Mouse (Mus musculus) midbrain, embryonic 15.5 days (tissue): ENCODE data around the gene Ccdc97. TPM values are rescaled to one million over a fixed set of nuclear protein-coding genes. Genes with fewer than 3 reads are reported as not detected.

Experiments used
- ATAC-seq: fragments of 200-750 bp; cut with Nextera tagmentation; replicated peaks from 2 replicates; pipeline ENCODE4 v1.8.0; 2017; ENCODE audit warnings: moderate TSS enrichment
- H3K27ac ChIP-seq: fragments of 300-500 bp; sonication (generic); 2 replicates; pipeline ENCODE4 v1.5.1; 2015; ENCODE audit warnings: mild to moderate bottlenecking, inconsistent platforms
- H3K27me3 ChIP-seq: fragments of 300-500 bp; sonication (generic); replicated peaks from 2 replicates; pipeline ENCODE4 v1.6.1; 2015; ENCODE audit warnings: inconsistent platforms
- H3K36me3 ChIP-seq: fragments of 300-500 bp; sonication (generic); replicated peaks from 2 replicates; pipeline ENCODE4 v1.6.1; 2015; ENCODE audit warnings: inconsistent platforms
- H3K4me1 ChIP-seq: fragments of 300-500 bp; sonication (generic); 2 replicates; pipeline ENCODE4 v1.6.1; 2015; ENCODE audit warnings: inconsistent platforms
- H3K4me2 ChIP-seq: fragments of 300-500 bp; sonication (generic); 2 replicates; pipeline ENCODE4 v1.6.1; 2015; ENCODE audit warnings: inconsistent platforms, mild to moderate bottlenecking, moderate library complexity
- H3K4me3 ChIP-seq: fragments of 300-500 bp; sonication (generic); 2 replicates; pipeline ENCODE4 v1.5.1; 2015; ENCODE audit warnings: mild to moderate bottlenecking, inconsistent platforms
- H3K9ac ChIP-seq: fragments of 300-500 bp; sonication (generic); 2 replicates; pipeline ENCODE4 v1.6.1; 2015; ENCODE audit warnings: mild to moderate bottlenecking, inconsistent platforms
- H3K9me3 ChIP-seq: fragments of 300-500 bp; sonication (generic); 2 replicates; pipeline ENCODE4 v1.6.1; 2016; ENCODE audit warnings: inconsistent platforms
- WGBS: fragments of 180-500 bp; shearing (Covaris S2); methylation state at CpG from one replicate; pipeline ENCODE4 v1.1.7; 2015; ENCODE audit warnings: mixed read lengths; 5-methylcytosine and 5-hydroxymethylcytosine counted together
- polyA plus RNA-seq: library from polyadenylated mRNA; unstranded; fragments of >200 nt; fragmentation: Nextera tagmentation; extraction: Ambion mirVana; gene quantifications from 2 replicates; pipeline ENCODE4 v1.2.1, GENCODE M21; 2015

Gene Ccdc97
- polyA plus RNA-seq, 1 experiment from 2014 or later = 40.2 TPM

DNA sequence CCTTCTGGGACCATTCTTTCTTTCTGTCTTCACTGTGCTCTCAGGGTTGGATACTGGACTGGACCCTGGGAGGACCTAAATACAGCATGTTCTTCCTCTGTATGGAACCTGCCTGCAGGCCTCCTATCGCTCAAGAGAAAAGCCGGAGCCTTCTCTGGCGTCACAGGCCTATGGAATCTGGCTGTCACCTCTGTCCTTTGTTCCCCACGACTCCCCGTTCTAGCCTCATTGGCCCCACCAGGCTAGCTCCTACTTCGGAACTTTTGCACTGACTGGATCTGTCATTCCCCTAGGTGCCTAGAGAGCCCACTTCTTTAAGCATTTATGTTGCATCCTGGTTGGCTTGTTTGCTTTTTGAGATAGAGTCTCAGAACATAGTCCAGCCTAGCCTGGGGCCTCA lies 34.2 kb downstream of the Ccdc97 start:
- Histone ChIP-seq H3K4me1 (peaks cover 55% of the 10 kb centered on the region), H3K27ac (no peak overlapping the region), H3K9ac (no peak overlapping the region), H3K4me3 (no peak overlapping the region), H3K27me3 (peaks cover 42% of the 10 kb centered on the region), H3K9me3 (no peaks in the 10 kb centered on the region), H3K36me3 (no peaks in the 10 kb centered on the region), H3K4me2 (no peak overlapping the region)
- 86% methylated on average over 6 of the region's 6 CpGs for WGBS
- no peak for ATAC-seq

- Histone ChIP-seq H3K4me2 (no peak overlapping the region), H3K36me3 (no peaks in the 10 kb centered on the region), H3K9me3 (no peaks in the 10 kb centered on the region), H3K27me3 (peaks cover 32% of the 10 kb centered on the region), H3K4me1 (peaks cover 45% of the 10 kb centered on the region), H3K9ac (no peak overlapping the region), H3K4me3 (no peak overlapping the region), H3K27ac (no peak overlapping the region)
- ATAC-seq = no peak
- WGBS = 77% methylated on average over 7 of the region's 7 CpGs
Observed at GRCm38 (mm10) chr7:25683474-25684180, 35.3 kb downstream of the Ccdc97 start.

- H3K36me3 ChIP-seq = no peaks in the 10 kb centered on the region
- H3K9me3 ChIP-seq = no peaks in the 10 kb centered on the region
- H3K9ac ChIP-seq = peak overlapping the region; percentile 67
- H3K27ac ChIP-seq = peak overlapping the region; percentile 98
- ATAC-seq = 0 out of 2 replicates have a peak, but pooled peaks have one; percentile 4
- 57% methylated on average over 15 of the region's 15 CpGs for WGBS
- peak overlapping the region; percentile 70 for H3K4me3 ChIP-seq
- H3K4me1 ChIP-seq = peaks cover 25% of the 10 kb centered on the region
- peak overlapping the region; percentile 64 for H3K4me2 ChIP-seq
- peaks cover 12% of the 10 kb centered on the region for H3K27me3 ChIP-seq
Observed at GRCm38 (mm10) chr7:25681341-25682231, 37.3 kb downstream of the Ccdc97 start.

GRCm38 (mm10) chr7:25680514-25681258 lies 38.2 kb downstream of the Ccdc97 start, which contains the start of gene B9d2:
Gene B9d2 (plus strand): TSS chr7:25680780.
- peak; percentile 95 for ATAC-seq
- H3K27me3 ChIP-seq = peaks cover 4% of the 10 kb centered on the region
- peak within 1 kb of the TSS; percentile 64 for H3K4me2 ChIP-seq
- H3K36me3 ChIP-seq = no peaks in the 10 kb centered on the region
- peak within 1 kb of the TSS; percentile 98 for H3K27ac ChIP-seq
- peaks cover 23% of the 10 kb centered on the region for H3K4me1 ChIP-seq
- H3K4me3 ChIP-seq = peak within 1 kb of the TSS; percentile 70
- no peaks in the 10 kb centered on the region for H3K9me3 ChIP-seq
- H3K9ac ChIP-seq = peak within 1 kb of the TSS; percentile 67
- under 1% methylated on average over 46 of the region's 46 CpGs for WGBS

- peak overlapping the region; percentile 70 for H3K4me3 ChIP-seq
- no peaks in the 10 kb centered on the region for H3K9me3 ChIP-seq
- peaks cover 25% of the 10 kb centered on the region for H3K4me1 ChIP-seq
- H3K9ac ChIP-seq = peak overlapping the region; percentile 67; the same call in 1 of the 2 replicates
- peak overlapping the region; percentile 98 for H3K27ac ChIP-seq
- peaks cover 5% of the 10 kb centered on the region; the same call in 1 of the 2 replicates for H3K27me3 ChIP-seq
- peak overlapping the region; percentile 64 for H3K4me2 ChIP-seq
- 18% methylated on average over 6 of the region's 6 CpGs for WGBS
- no peaks in the 10 kb centered on the region for H3K36me3 ChIP-seq
- ATAC-seq = no peak
Observed at GRCm38 (mm10) chr7:25679971-25680370, 38.9 kb downstream of the Ccdc97 start.

DNA sequence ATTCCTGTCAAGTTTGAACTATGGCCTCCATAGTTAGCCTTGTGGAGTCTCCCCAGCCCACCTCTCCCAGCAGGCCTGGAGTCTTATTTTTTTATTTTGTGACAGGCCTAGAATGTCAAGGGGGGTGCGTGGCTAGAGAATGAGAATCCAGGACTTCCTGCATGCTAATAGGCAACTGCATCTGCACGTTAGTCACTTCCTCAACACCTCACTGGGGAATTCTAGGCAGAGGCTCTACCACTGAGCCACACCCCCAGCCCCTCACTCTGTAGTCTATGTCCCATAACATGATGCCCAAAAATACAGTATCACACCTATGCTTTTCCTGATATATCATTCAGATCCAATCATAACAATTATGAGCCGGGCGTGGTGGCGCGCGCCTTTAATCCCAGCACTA lies 41.9 kb downstream of the Ccdc97 start:
- no peak overlapping the region for H3K9ac ChIP-seq
- H3K27me3 ChIP-seq = peaks cover 23% of the 10 kb centered on the region
- 89% methylated on average over 7 of the region's 7 CpGs for WGBS
- no peaks in the 10 kb centered on the region for H3K9me3 ChIP-seq
- H3K27ac ChIP-seq = peak overlapping the region; percentile 66
- peaks cover 26% of the 10 kb centered on the region for H3K4me1 ChIP-seq
- no peaks in the 10 kb centered on the region for H3K36me3 ChIP-seq
- H3K4me3 ChIP-seq = no peak overlapping the region
- no peak overlapping the region for H3K4me2 ChIP-seq
- no peak for ATAC-seq

GRCm38 (mm10) chr7:25676085-25676781 lies 42.7 kb downstream of the Ccdc97 start:
- Histone ChIP-seq H3K9ac (no peak overlapping the region), H3K4me1 (peaks cover 18% of the 10 kb centered on the region), H3K27me3 (peaks cover 23% of the 10 kb centered on the region), H3K4me2 (no peak overlapping the region), H3K36me3 (no peaks in the 10 kb centered on the region), H3K27ac (peak overlapping the region; percentile 66), H3K9me3 (no peaks in the 10 kb centered on the region), H3K4me3 (no peak overlapping the region)
- 51% methylated on average over 15 of the region's 15 CpGs for WGBS
- no peak for ATAC-seq

- ATAC-seq = no peak
- H3K27me3 ChIP-seq = peaks cover 23% of the 10 kb centered on the region
Observed at GRCm38 (mm10) chr7:25675405-25675804, 43.5 kb downstream of the Ccdc97 start.

GRCm38 (mm10) chr7:25674719-25675300 lies 44.1 kb downstream of the Ccdc97 start, which contains the start of gene Tmem91:
Gene Tmem91 (minus strand): TSS chr7:25675166.
- Histone ChIP-seq H3K27me3 (peaks cover 23% of the 10 kb centered on the region), H3K9me3 (no peaks in the 10 kb centered on the region), H3K27ac (no peak within 1 kb of the TSS; the same call in 1 of the 2 replicates), H3K36me3 (no peaks in the 10 kb centered on the region), H3K9ac (peak within 1 kb of the TSS; percentile 66), H3K4me3 (peak within 1 kb of the TSS; percentile 48), H3K4me2 (peak within 1 kb of the TSS; percentile 74), H3K4me1 (peaks cover 9% of the 10 kb centered on the region; the same call in 1 of the 2 replicates)
- ATAC-seq = peak; percentile 48
- WGBS = under 1% methylated on average over 29 of the region's 29 CpGs

More at GRCm38 (mm10) chr7:25675405-25675804, 43.5 kb downstream of the Ccdc97 start:
- no peak overlapping the region for H3K9ac ChIP-seq
- no peaks in the 10 kb centered on the region for H3K36me3 ChIP-seq
- peak overlapping the region; percentile 74 for H3K4me2 ChIP-seq
- H3K27ac ChIP-seq = no peak overlapping the region
- peaks cover 14% of the 10 kb centered on the region for H3K4me1 ChIP-seq
- H3K9me3 ChIP-seq = no peaks in the 10 kb centered on the region
- peak overlapping the region; percentile 48 for H3K4me3 ChIP-seq
- WGBS = 41% methylated on average over 6 of the region's 6 CpGs

- peaks cover 23% of the 10 kb centered on the region for H3K27me3 ChIP-seq
Observed at GRCm38 (mm10) chr7:25674297-25674696, 44.6 kb downstream of the Ccdc97 start.

DNA sequence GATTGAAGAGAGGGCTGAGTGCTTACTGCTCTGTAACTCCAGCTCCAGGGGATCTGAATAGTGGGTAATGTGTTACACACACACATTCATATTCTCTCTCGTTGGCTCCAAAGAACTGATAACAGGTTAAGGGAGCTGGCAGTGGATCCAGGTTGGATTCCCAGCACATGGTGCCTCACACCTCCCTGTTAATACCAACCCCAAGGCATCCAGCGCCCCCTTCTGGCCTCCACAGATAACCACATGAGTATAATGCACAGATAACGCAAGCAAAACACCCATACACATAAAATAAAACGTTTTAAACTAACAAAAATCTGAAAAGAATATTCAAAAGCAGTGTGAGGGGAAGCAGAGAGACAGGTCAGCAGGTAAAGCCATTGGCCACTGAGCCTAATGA lies 46.4 kb downstream of the Ccdc97 start:
- H3K4me1 ChIP-seq = peaks cover 8% of the 10 kb centered on the region; the same call in 1 of the 2 replicates
- WGBS = 53% methylated on average over 4 of the region's 4 CpGs
- no peak overlapping the region for H3K27ac ChIP-seq
- peaks cover 7% of the 10 kb centered on the region; the same call in 1 of the 2 replicates for H3K36me3 ChIP-seq
- no peak overlapping the region for H3K9ac ChIP-seq
- no peak overlapping the region for H3K4me3 ChIP-seq
- H3K27me3 ChIP-seq = peaks cover 23% of the 10 kb centered on the region
- H3K9me3 ChIP-seq = no peaks in the 10 kb centered on the region
- no peak overlapping the region for H3K4me2 ChIP-seq
- ATAC-seq = no peak

More at GRCm38 (mm10) chr7:25674297-25674696, 44.6 kb downstream of the Ccdc97 start:
- Histone ChIP-seq H3K36me3 (no peaks in the 10 kb centered on the region), H3K4me2 (peak overlapping the region; percentile 74), H3K9ac (peak overlapping the region; percentile 66), H3K9me3 (no peaks in the 10 kb centered on the region), H3K4me1 (peaks cover 8% of the 10 kb centered on the region; the same call in 1 of the 2 replicates), H3K27ac (no peak overlapping the region; the same call in 1 of the 2 replicates), H3K4me3 (peak overlapping the region; percentile 48)
- 29% methylated on average over 9 of the region's 9 CpGs for WGBS
- ATAC-seq = peak; percentile 43
